Mouse (Mus musculus) ES-E14 (cell line): Measurements from ENCODE around the gene Herc2. TPM values are rescaled to one million over a fixed set of nuclear protein-coding genes. Genes with fewer than 3 reads are reported as not detected.
A peak's percentile ranks its signal among the peaks of the same experiment; 100 is the strongest.

ENCODE experiments used
- DNase-seq: peaks from one replicate; pipeline ENCODE4 v3.0.0-alpha.2; 2013; ENCODE audit warnings: low read depth, low spot score
- H3K27ac ChIP-seq: 2 replicates; pipeline ENCODE4 v1.5.1; 2012; ENCODE audit warnings: low read depth, mild to moderate bottlenecking, low read length, moderate library complexity, mixed read lengths; ENCODE audit not compliant: poor library complexity, insufficient read depth, severe bottlenecking
- H3K36me3 ChIP-seq: 2 replicates; pipeline ENCODE4 v1.6.1; 2012; ENCODE audit warnings: mild to moderate bottlenecking, low read length, moderate library complexity, mixed read lengths; ENCODE audit not compliant: control insufficient read depth, poor library complexity, insufficient read depth, severe bottlenecking
- H3K4me1 ChIP-seq, 2 experiments: fragments of 150-350 bp in 1 of 2; sonication (generic) in 1 of 2; 2 replicates each; pipeline ENCODE4 v1.6.1; 2012; ENCODE audit warnings: low read length in 2 of 2, mild to moderate bottlenecking in 1 of 2, mixed read lengths in 1 of 2; ENCODE audit not compliant: control insufficient read depth in 2 of 2, insufficient read depth in 2 of 2, poor library complexity in 1 of 2
- H3K4me3 ChIP-seq, 2 experiments: fragments of 150-350 bp in 1 of 2; sonication (generic) in 1 of 2; 2 replicates each; pipeline ENCODE4 v1.5.1; 2012; ENCODE audit warnings: low read length in 2 of 2, low read depth in 1 of 2, mild to moderate bottlenecking in 1 of 2, mixed read lengths in 1 of 2; ENCODE audit not compliant: insufficient read depth in 1 of 2, poor library complexity in 1 of 2, severe bottlenecking in 1 of 2
- H3K9ac ChIP-seq: 2 replicates; pipeline ENCODE4 v1.6.1; 2012; ENCODE audit warnings: low read depth, mild to moderate bottlenecking, low read length, mixed read lengths; ENCODE audit not compliant: poor library complexity, insufficient read depth, severe bottlenecking
- H3K9me3 ChIP-seq: fragments of 150-350 bp; sonication (generic); 2 replicates; pipeline ENCODE4 v1.6.1; 2012; ENCODE audit warnings: low read depth, mild to moderate bottlenecking, low read length; ENCODE audit not compliant: control insufficient read depth, insufficient read depth
- CHD2 ChIP-seq: IDR thresholded peaks from 2 replicates; pipeline ENCODE4 v1.6.1; 2014; ENCODE audit warnings: mild to moderate bottlenecking, low read depth, low read length, inconsistent platforms
- HCFC1 ChIP-seq: IDR thresholded peaks from 2 replicates; pipeline ENCODE4 v1.6.1; 2012; ENCODE audit warnings: low read length, inconsistent platforms, borderline replicate concordance; ENCODE audit not compliant: insufficient read depth
- MAFK ChIP-seq: IDR thresholded peaks from 2 replicates; pipeline ENCODE4 v1.6.1; 2014; ENCODE audit warnings: mild to moderate bottlenecking, low read depth, low read length, inconsistent platforms; ENCODE audit not compliant: insufficient read depth
- ZC3H11A ChIP-seq: IDR thresholded peaks from 2 replicates; pipeline ENCODE4 v1.6.1; 2012; ENCODE audit warnings: low read depth, mild to moderate bottlenecking, inconsistent platforms, low read length, borderline replicate concordance
- ZNF384 ChIP-seq: IDR thresholded peaks from 2 replicates; pipeline ENCODE4 v1.6.1; 2012; ENCODE audit warnings: low read depth, low read length, inconsistent platforms
- in situ Hi-C, 2 experiments: fragments of 600-800 bp; cut with MboI; formaldehyde crosslinking; loops; one replicate each; pipeline ENCODE4 v1.15.1; 2025; ENCODE audit warnings: low sequenced_read_pairs in 2 of 2, inconsistent platforms in 1 of 2; ENCODE audit not compliant: unreplicated experiment in 2 of 2
- total RNA-seq: library from RNA; depleted of rRNA; stranded (reverse); fragments of 300-350 nt; gene quantifications from 2 replicates; pipeline ENCODE4 v1.2.3, GENCODE M21; 2012

Herc2 gene
- total RNA-seq, 1 experiment, result 32.7 TPM

- in situ Hi-C loops, result no loop called here
- no peak for DNase-seq
- Histone ChIP-seq H3K9me3 (no peaks in the 10 kb centered on the region), H3K4me3 (no peak overlapping the region), H3K36me3 (peaks cover 2% of the 10 kb centered on the region; the same call in 1 of the 2 replicates), H3K4me1 (no peaks in the 10 kb centered on the region; a peak in 1 of 4 replicates), H3K27ac (no peak overlapping the region), H3K9ac (no peak overlapping the region)
- TF ChIP-seq ZC3H11A (no peak), MAFK (peak; percentile 72; the same call in 1 of the 2 replicates)
Measured at GRCm38 (mm10) chr7:56114148-56114547, 64.2 kb downstream of the Herc2 start.

GRCm38 (mm10) chr7:56120968-56121367 is 71.0 kb downstream of the Herc2 start:
- Histone ChIP-seq H3K4me1 (no peaks in the 10 kb centered on the region), H3K27ac (no peak overlapping the region), H3K9ac (no peak overlapping the region), H3K36me3 (no peaks in the 10 kb centered on the region), H3K9me3 (no peaks in the 10 kb centered on the region), H3K4me3 (no peak overlapping the region)
- DNase-seq, result no peak
- TF ChIP-seq HCFC1 (no peak), ZNF384 (no peak), ZC3H11A (no peak), MAFK (no peak), CHD2 (no peak)
- in situ Hi-C loops, result no loop called here

GRCm38 (mm10) chr7:56121425-56121824 is 71.4 kb downstream of the Herc2 start:
- no peak for TF ChIP-seq MAFK
- TF ChIP-seq ZNF384, result no peak
- no peak for TF ChIP-seq HCFC1
- no peak for TF ChIP-seq ZC3H11A
- no peak for TF ChIP-seq CHD2
- Histone ChIP-seq H3K4me3 (no peak overlapping the region), H3K9ac (no peak overlapping the region), H3K36me3 (no peaks in the 10 kb centered on the region), H3K9me3 (no peaks in the 10 kb centered on the region), H3K4me1 (no peaks in the 10 kb centered on the region), H3K27ac (no peak overlapping the region)
- DNase-seq, result no peak
- in situ Hi-C loops, result no loop called here

GRCm38 (mm10) chr7:56128080-56128479 is 78.1 kb downstream of the Herc2 start:
- DNase-seq, result no peak
- H3K9ac ChIP-seq, result no peak overlapping the region
- no peaks in the 10 kb centered on the region for H3K4me1 ChIP-seq
- no peak overlapping the region for H3K4me3 ChIP-seq
- no peak for TF ChIP-seq MAFK
- peaks cover 4% of the 10 kb centered on the region; the same call in 1 of the 2 replicates for H3K36me3 ChIP-seq
- H3K27ac ChIP-seq, result no peak overlapping the region
- in situ Hi-C loops, result no loop called here
- H3K9me3 ChIP-seq, result no peaks in the 10 kb centered on the region

GRCm38 (mm10) chr7:56129577-56129976 is 79.6 kb downstream of the Herc2 start:
- no peaks in the 10 kb centered on the region for H3K4me1 ChIP-seq
- H3K9me3 ChIP-seq, result no peaks in the 10 kb centered on the region
- no peak overlapping the region for H3K4me3 ChIP-seq
- no peak for DNase-seq
- no peak overlapping the region for H3K27ac ChIP-seq
- H3K9ac ChIP-seq, result no peak overlapping the region
- in situ Hi-C loops, result no loop called here
- H3K36me3 ChIP-seq, result peaks cover 4% of the 10 kb centered on the region; the same call in 1 of the 2 replicates
- TF ChIP-seq HCFC1 (no peak), ZNF384 (no peak), ZC3H11A (no peak), CHD2 (no peak), MAFK (no peak)
